Mouse (Mus musculus) erythroblast, embryonic 14.5 days (primary cell): ENCODE data around the gene Mstn.

ENCODE experiments used
- GATA1 ChIP-seq: IDR thresholded peaks from 2 replicates; pipeline ENCODE4 v1.6.1; 2012; ENCODE audit warnings: low read length, inconsistent platforms, mixed read lengths
- TAL1 ChIP-seq: IDR thresholded peaks from 3 replicates; pipeline ENCODE4 v1.6.1; 2012; ENCODE audit warnings: low read length, inconsistent platforms, mixed read lengths

DNA sequence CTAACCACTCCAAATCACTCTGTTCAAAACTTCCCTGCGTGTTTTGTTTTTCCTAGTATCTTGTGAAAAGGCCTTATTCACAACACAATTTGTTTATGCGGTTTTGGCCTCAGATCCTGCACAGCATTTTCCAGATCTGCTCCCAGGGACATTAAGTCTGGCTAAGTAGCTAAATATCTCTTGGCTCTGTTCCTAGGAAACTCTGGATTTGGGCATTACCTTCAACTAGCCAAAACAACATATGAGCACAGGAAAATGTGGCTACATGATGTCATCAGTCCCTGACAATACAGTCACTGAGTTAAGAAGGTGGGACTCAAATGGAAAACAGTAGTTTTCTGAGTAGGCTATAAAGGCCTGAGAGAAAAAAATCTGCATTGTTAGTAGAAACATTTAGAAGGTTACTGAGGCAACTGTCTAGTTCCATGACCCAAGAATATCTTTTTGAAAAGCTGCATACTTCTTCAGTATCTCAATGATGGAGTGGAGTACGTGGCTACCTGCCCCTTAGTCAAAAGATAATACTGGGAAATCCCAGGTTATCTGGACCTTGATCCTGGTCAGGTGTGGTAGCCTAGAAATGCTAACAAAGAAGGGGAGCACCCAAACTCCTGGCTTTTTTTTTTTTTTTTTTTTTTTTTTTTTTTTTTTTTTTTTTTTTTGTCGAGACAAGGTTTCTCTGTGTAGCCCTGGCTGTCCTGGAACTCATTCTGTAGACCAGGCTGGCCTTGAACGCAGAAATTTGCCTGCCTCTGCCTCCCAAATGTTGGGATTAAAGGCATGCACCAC, 8.5 kb downstream of the Mstn start:
- TF ChIP-seq TAL1 (no peak), GATA1 (no peak)
